Mouse (Mus musculus) G1E (cell line): ENCODE results near the gene Pex14.

Experiments
- CTCF ChIP-seq: IDR thresholded peaks from 2 replicates; pipeline ENCODE4 v1.5.1; 2012; ENCODE audit warnings: low read depth, low read length, inconsistent platforms, mixed read lengths
- GATA1 ChIP-seq: IDR thresholded peaks from 2 replicates; pipeline ENCODE4 v1.6.1; 2012; ENCODE audit warnings: borderline replicate concordance, low read length, inconsistent platforms, mixed read lengths
- POLR2AphosphoS5 ChIP-seq: IDR thresholded peaks from 2 replicates; pipeline ENCODE4 v1.6.1; 2012; ENCODE audit warnings: low read depth, low read length, inconsistent platforms; ENCODE audit not compliant: insufficient replicate concordance
- TAL1 ChIP-seq: conservative IDR thresholded peaks from 2 replicates; pipeline ENCODE4 v1.6.1; 2012; ENCODE audit warnings: low read depth, low read length, inconsistent platforms, mixed read lengths

DNA sequence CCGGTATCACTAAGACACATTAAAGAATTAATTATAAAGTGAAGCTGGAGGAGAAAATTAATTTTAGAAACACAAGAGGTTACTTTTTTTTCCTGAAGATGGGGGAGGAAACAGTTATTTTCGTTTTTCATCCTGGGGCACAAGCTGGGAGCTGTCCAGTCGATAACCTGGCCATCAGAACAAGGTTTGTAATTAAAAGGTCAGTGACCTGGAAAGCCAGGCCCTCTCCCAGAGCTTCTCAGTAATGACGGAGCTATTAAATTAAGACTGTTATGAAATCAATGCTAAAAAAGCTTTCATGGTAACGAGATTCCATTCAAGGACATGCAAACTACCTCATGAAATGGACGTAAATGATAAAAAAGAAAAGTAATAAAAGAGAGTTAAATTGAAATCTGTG, 62.0 kb downstream of the Pex14 start:
- no peak for TF ChIP-seq CTCF
- TF ChIP-seq GATA1: no peak
- TF ChIP-seq TAL1: no peak
- no peak for TF ChIP-seq POLR2AphosphoS5
